Mouse (Mus musculus): Measurements from ENCODE around the gene Tpte. TPM values are rescaled to one million over a fixed set of nuclear protein-coding genes. Genes with fewer than 3 reads are reported as not detected.
"Not testable (repeated sequence)": the region's sequence is repeated elsewhere in the genome, so short reads cannot be mapped to it uniquely, and the experiment has no call there.

Tpte gene
- polyA plus RNA-seq, 1 experiment from 2014 or later = not detected

GRCm38 (mm10) chr8:22266809-22267208, 16.4 kb upstream of the Tpte start:
- Histone ChIP-seq H3K4me3 (replicated peaks) (no peak overlapping the region), H3K4me1 (no peaks in the 10 kb centered on the region), H3K36me3 (no peaks in the 10 kb centered on the region), H3K9ac (no peak overlapping the region), H3K27ac (no peak overlapping the region), H3K4me2 (no peak overlapping the region), H3K9me3 (no peaks in the 10 kb centered on the region), H3K27me3 (replicated peaks) (no peaks in the 10 kb centered on the region)
- ATAC-seq (ENCODE audit: insufficient read depth, low FRiP score, low read depth) = no peak
- 88% methylated on average over 3 of the region's 3 CpGs for WGBS

- H3K4me2 ChIP-seq = no peak overlapping the region
- no peaks in the 10 kb centered on the region for H3K36me3 ChIP-seq
- no peak overlapping the region for H3K9ac ChIP-seq
- no peak overlapping the region for H3K4me3 ChIP-seq (replicated peaks)
- no peaks in the 10 kb centered on the region for H3K27me3 ChIP-seq (replicated peaks)
- no peak for ATAC-seq (ENCODE audit: insufficient read depth, low FRiP score, low read depth)
- WGBS = 79% methylated on average over 3 of the region's 3 CpGs
- no peak overlapping the region for H3K27ac ChIP-seq
- no peaks in the 10 kb centered on the region for H3K9me3 ChIP-seq
- no peaks in the 10 kb centered on the region for H3K4me1 ChIP-seq
These were observed 10.1 kb upstream of the Tpte start for GRCm38 (mm10) chr8:22273142-22273541.

- no peaks in the 10 kb centered on the region for H3K9me3 ChIP-seq
- ATAC-seq (ENCODE audit: insufficient read depth, low FRiP score, low read depth) = no peak
- 63% methylated on average over 10 of the region's 10 CpGs for WGBS
These were observed 8.6 kb upstream of the Tpte start for GRCm38 (mm10) chr8:22274641-22275040.

GRCm38 (mm10) chr8:22302326-22302725, 19.1 kb downstream of the Tpte start:
- Histone ChIP-seq H3K9me3 (no peaks in the 10 kb centered on the region), H3K4me1 (no peaks in the 10 kb centered on the region), H3K27me3 (replicated peaks) (no peaks in the 10 kb centered on the region), H3K4me2 (no peak overlapping the region), H3K36me3 (no peaks in the 10 kb centered on the region), H3K27ac (no peak overlapping the region), H3K9ac (no peak overlapping the region), H3K4me3 (replicated peaks) (no peak overlapping the region)
- no peak for ATAC-seq (ENCODE audit: insufficient read depth, low FRiP score, low read depth)
- WGBS = 47% methylated on average over 2 of the region's 2 CpGs

More at GRCm38 (mm10) chr8:22274641-22275040, 8.6 kb upstream of the Tpte start:
- H3K36me3 ChIP-seq = no peaks in the 10 kb centered on the region
- H3K27me3 ChIP-seq (replicated peaks) = no peaks in the 10 kb centered on the region
- H3K27ac ChIP-seq = no peak overlapping the region
- no peaks in the 10 kb centered on the region for H3K4me1 ChIP-seq
- H3K4me2 ChIP-seq = no peak overlapping the region
- no peak overlapping the region for H3K4me3 ChIP-seq (replicated peaks)
- no peak overlapping the region for H3K9ac ChIP-seq

GRCm38 (mm10) chr8:22302896-22303306, 19.7 kb downstream of the Tpte start:
- peak overlapping the region; percentile 46; the same call in 1 of the 2 replicates for H3K4me2 ChIP-seq
- H3K36me3 ChIP-seq = no peaks in the 10 kb centered on the region
- H3K4me3 ChIP-seq (replicated peaks) = no peak overlapping the region
- peak; percentile 60; the same call in 1 of the 2 replicates for ATAC-seq (ENCODE audit: insufficient read depth, low FRiP score, low read depth)
- 27% methylated on average over 7 of the region's 7 CpGs for WGBS
- H3K9ac ChIP-seq = no peak overlapping the region
- H3K4me1 ChIP-seq = no peaks in the 10 kb centered on the region
- no peaks in the 10 kb centered on the region for H3K27me3 ChIP-seq (replicated peaks)
- no peak overlapping the region for H3K27ac ChIP-seq
- no peaks in the 10 kb centered on the region for H3K9me3 ChIP-seq

- not testable (repeated sequence) for H3K9ac ChIP-seq; H3K27me3 ChIP-seq (replicated peaks); H3K4me3 ChIP-seq (replicated peaks); H3K4me1 ChIP-seq; H3K9me3 ChIP-seq; ATAC-seq (ENCODE audit: insufficient read depth, low FRiP score, low read depth); H3K4me2 ChIP-seq; H3K36me3 ChIP-seq; H3K27ac ChIP-seq
- WGBS = 85% methylated on average over 9 of the region's 9 CpGs
These were observed 20.8 kb downstream of the Tpte start for GRCm38 (mm10) chr8:22304045-22304444.

GRCm38 (mm10) chr8:22306999-22307398, 23.8 kb downstream of the Tpte start:
- H3K9me3 ChIP-seq = no peaks in the 10 kb centered on the region

GRCm38 (mm10) chr8:22311446-22311845, 28.2 kb downstream of the Tpte start:
- Histone ChIP-seq H3K36me3 (no peaks in the 10 kb centered on the region), H3K9ac (no peak overlapping the region), H3K4me1 (no peaks in the 10 kb centered on the region), H3K4me2 (no peak overlapping the region), H3K27ac (no peak overlapping the region), H3K9me3 (no peaks in the 10 kb centered on the region), H3K27me3 (replicated peaks) (no peaks in the 10 kb centered on the region), H3K4me3 (replicated peaks) (no peak overlapping the region)
- ATAC-seq (ENCODE audit: insufficient read depth, low FRiP score, low read depth) = no peak
- WGBS = 75% methylated on average over 9 of the region's 9 CpGs

More at GRCm38 (mm10) chr8:22306999-22307398, 23.8 kb downstream of the Tpte start:
- ATAC-seq (ENCODE audit: insufficient read depth, low FRiP score, low read depth) = no peak
- Histone ChIP-seq H3K9ac (no peak overlapping the region), H3K4me2 (no peak overlapping the region), H3K27me3 (replicated peaks) (no peaks in the 10 kb centered on the region), H3K36me3 (no peaks in the 10 kb centered on the region), H3K27ac (no peak overlapping the region), H3K4me3 (replicated peaks) (no peak overlapping the region), H3K4me1 (no peaks in the 10 kb centered on the region)
- WGBS = 57% methylated on average over 10 of the region's 10 CpGs

GRCm38 (mm10) chr8:22335426-22335825, 52.2 kb downstream of the Tpte start:
- WGBS = 79% methylated on average over 13 of the region's 13 CpGs
- Histone ChIP-seq H3K9me3 (no peaks in the 10 kb centered on the region), H3K36me3 (no peaks in the 10 kb centered on the region), H3K4me3 (replicated peaks) (no peak overlapping the region), H3K27me3 (replicated peaks) (no peaks in the 10 kb centered on the region), H3K9ac (no peak overlapping the region), H3K4me2 (no peak overlapping the region), H3K4me1 (no peaks in the 10 kb centered on the region), H3K27ac (no peak overlapping the region)
- ATAC-seq (ENCODE audit: insufficient read depth, low FRiP score, low read depth) = no peak

GRCm38 (mm10) chr8:22359359-22359758, 76.1 kb downstream of the Tpte start:
- Histone ChIP-seq H3K27me3 (replicated peaks) (no peaks in the 10 kb centered on the region), H3K4me1 (no peaks in the 10 kb centered on the region), H3K4me3 (replicated peaks) (no peak overlapping the region), H3K36me3 (no peaks in the 10 kb centered on the region), H3K27ac (no peak overlapping the region), H3K9me3 (no peaks in the 10 kb centered on the region), H3K9ac (no peak overlapping the region), H3K4me2 (no peak overlapping the region)
- ATAC-seq (ENCODE audit: insufficient read depth, low FRiP score, low read depth) = no peak
- WGBS = 82% methylated on average over 6 of the region's 6 CpGs

GRCm38 (mm10) chr8:22359882-22360281, 76.6 kb downstream of the Tpte start:
- no peak overlapping the region for H3K4me3 ChIP-seq (replicated peaks)
- no peaks in the 10 kb centered on the region for H3K4me1 ChIP-seq
- H3K4me2 ChIP-seq = no peak overlapping the region
- H3K27me3 ChIP-seq (replicated peaks) = no peaks in the 10 kb centered on the region
- H3K36me3 ChIP-seq = no peaks in the 10 kb centered on the region
- no peaks in the 10 kb centered on the region for H3K9me3 ChIP-seq
- no peak overlapping the region for H3K9ac ChIP-seq
- WGBS = 66% methylated on average over 6 of the region's 6 CpGs
- no peak overlapping the region for H3K27ac ChIP-seq
- ATAC-seq (ENCODE audit: insufficient read depth, low FRiP score, low read depth) = no peak

GRCm38 (mm10) chr8:22376311-22376710, 93.1 kb downstream of the Tpte start:
- H3K4me3 ChIP-seq (replicated peaks) = no peak overlapping the region
- no peak overlapping the region for H3K27ac ChIP-seq
- H3K4me1 ChIP-seq = no peaks in the 10 kb centered on the region
- peaks cover 9% of the 10 kb centered on the region; the same call in 1 of the 2 replicates for H3K36me3 ChIP-seq
- H3K27me3 ChIP-seq (replicated peaks) = no peaks in the 10 kb centered on the region
- 84% methylated on average over 5 of the region's 5 CpGs for WGBS
- no peaks in the 10 kb centered on the region for H3K9me3 ChIP-seq
- no peak overlapping the region for H3K4me2 ChIP-seq
- H3K9ac ChIP-seq = no peak overlapping the region
- no peak for ATAC-seq (ENCODE audit: insufficient read depth, low FRiP score, low read depth)

GRCm38 (mm10) chr8:22376903-22377302, 93.7 kb downstream of the Tpte start:
- Histone ChIP-seq H3K27me3 (replicated peaks) (no peaks in the 10 kb centered on the region), H3K4me1 (no peaks in the 10 kb centered on the region), H3K9ac (no peak overlapping the region), H3K4me3 (replicated peaks) (no peak overlapping the region), H3K36me3 (peaks cover 10% of the 10 kb centered on the region; the same call in 1 of the 2 replicates), H3K4me2 (no peak overlapping the region), H3K9me3 (no peaks in the 10 kb centered on the region), H3K27ac (no peak overlapping the region)
- WGBS = 41% methylated on average over 5 of the region's 5 CpGs
- peak; percentile 47; the same call in 1 of the 2 replicates for ATAC-seq (ENCODE audit: insufficient read depth, low FRiP score, low read depth)

All from stomach, embryonic 15.5 days (tissue).